ENCODE assay signal across 21 mouse cellular contexts in genomic region chr15:51234873-51235272, GRCm38 (mm10).
DNase-seq lines count a peak whose midpoint lies in the region; ATAC-seq and TF ChIP-seq lines count a peak whose summit lies in the region.
"Had no signal": no experiment of that assay in that cellular context is flagged by ENCODE, and none has a peak within 500 bp of the region (broad histone marks: within the 10 kb centered on the region; RNA-seq: fewer than 3 reads in every experiment).

No protein-coding gene starts in this region.

- H3K36me3 ChIP-seq in kidney, adult 2 months (ENCODE audit: control insufficient read depth, insufficient read depth, low read length), result no peaks in the 10 kb centered on the region
- H3K36me3 ChIP-seq in kidney, embryonic 15.5 days, result no peaks in the 10 kb centered on the region
- H3K36me3 ChIP-seq: embryonic facial prominence, embryonic 10.5 days; embryonic facial prominence, embryonic 12.5 days; forebrain, embryonic 15.5 days had no signal

- no peak for ATAC-seq in kidney, embryonic 15.5 days (replicated peaks; ENCODE audit: low FRiP score)
- ATAC-seq in granulocyte monocyte progenitor cell, adult 5-6 weeks (replicated peaks; ENCODE audit: poor library complexity, severe bottlenecking), result peak; percentile 53
- peak; percentile 26; the same call in 1 of the 2 replicates for ATAC-seq in megakaryocyte progenitor cell, adult 5-6 weeks (replicated peaks; ENCODE audit: poor library complexity)
- ATAC-seq: activated CD4-positive, CD25-positive, alpha-beta regulatory T cell, adult 4 months; forebrain, embryonic 13.5 days; forebrain, embryonic 15.5 days; Patski had no signal

- DNase-seq in kidney, adult 2 months, result peak; percentile 22
- peak; percentile 25 for DNase-seq in 416B (ENCODE audit: low read depth)
- no peak for DNase-seq in ovary, postnatal 10 days (ENCODE audit: low spot score)
- no peak for DNase-seq in layer of hippocampus, postnatal 10 days (ENCODE audit: low spot score in 2 of 2)
- DNase-seq: adrenal gland, adult 8-10 months; adrenal gland, postnatal 14 days; adrenal gland, postnatal 36 days; cerebellum, adult 11-12 months; cerebellum, adult 2 months; cerebellum, adult 9-10 months; cerebellum, postnatal 10 days; cerebellum, postnatal 25 days had no signal

- TF ChIP-seq POLR2A in kidney, adult 2 months (IDR thresholded peaks at IDR 0.05; ENCODE audit: low read depth, low read length), result no peak

- H3K4me3 ChIP-seq in kidney, adult 2 months (ENCODE audit: insufficient read depth, low read depth, low read length), result no peak overlapping the region
- no peak overlapping the region for H3K4me3 ChIP-seq in kidney, embryonic 15.5 days (replicated peaks)
- H3K4me3 ChIP-seq: embryonic facial prominence, embryonic 10.5 days; embryonic facial prominence, embryonic 12.5 days; forebrain, embryonic 13.5 days; forebrain, embryonic 15.5 days had no signal

- no peaks in the 10 kb centered on the region for H3K27me3 ChIP-seq in kidney, adult 2 months (replicated peaks; ENCODE audit: control insufficient read depth, insufficient read depth, low read length)
- H3K27me3 ChIP-seq in kidney, embryonic 15.5 days, result no peaks in the 10 kb centered on the region
- H3K27me3 ChIP-seq: embryonic facial prominence, embryonic 12.5 days; forebrain, embryonic 13.5 days; forebrain, embryonic 15.5 days; Patski had no signal

- peak overlapping the region; percentile 71; the same call in 1 of the 2 replicates for H3K27ac ChIP-seq in kidney, adult 2 months (ENCODE audit: insufficient read depth, low read depth, low read length)
- no peak overlapping the region for H3K27ac ChIP-seq in kidney, embryonic 15.5 days
- H3K27ac ChIP-seq: embryonic facial prominence, embryonic 10.5 days; embryonic facial prominence, embryonic 12.5 days; forebrain, embryonic 13.5 days; forebrain, embryonic 15.5 days had no signal

- H3K9ac ChIP-seq in kidney, embryonic 15.5 days, result no peak overlapping the region
- H3K9ac ChIP-seq: embryonic facial prominence, embryonic 12.5 days; forebrain, embryonic 13.5 days; forebrain, embryonic 15.5 days had no signal

- 24% methylated on average over 1 of the region's 1 CpGs for WGBS in kidney, adult 2 months
- WGBS in kidney, embryonic 15.5 days, result 61% methylated on average over 1 of the region's 1 CpGs

- no peak overlapping the region for H3K4me2 ChIP-seq in kidney, embryonic 15.5 days
- H3K4me2 ChIP-seq: embryonic facial prominence, embryonic 12.5 days; forebrain, embryonic 13.5 days; forebrain, embryonic 15.5 days had no signal

- H3K9me3 ChIP-seq in kidney, embryonic 15.5 days (replicated peaks), result no peaks in the 10 kb centered on the region
- H3K9me3 ChIP-seq: embryonic facial prominence, embryonic 10.5 days; embryonic facial prominence, embryonic 12.5 days; forebrain, embryonic 13.5 days; forebrain, embryonic 15.5 days had no signal

- no peaks in the 10 kb centered on the region for H3K4me1 ChIP-seq in kidney, adult 2 months (ENCODE audit: control insufficient read depth, insufficient read depth, low read length)
- H3K4me1 ChIP-seq in kidney, embryonic 15.5 days, result no peaks in the 10 kb centered on the region
- H3K4me1 ChIP-seq: embryonic facial prominence, embryonic 10.5 days; embryonic facial prominence, embryonic 12.5 days; forebrain, embryonic 13.5 days; forebrain, embryonic 15.5 days had no signal

- no peak for TF ChIP-seq CTCF in kidney, adult 2 months (conservative IDR thresholded peaks at IDR 0.05; ENCODE audit: insufficient read depth, insufficient read length, low read depth, low read length)

Comparison
In these comparisons a context has a peak if more than half of its experiments do, and no peak if none do; other contexts are left out.
1. DNase-seq: peak in kidney, adult 2 months (single experiment) and 416B (single experiment); none in ovary, postnatal 10 days (single experiment) and layer of hippocampus, postnatal 10 days (0 of 2).